Mouse (Mus musculus) bone marrow macrophage, adult 2 months (primary cell): ENCODE data around the gene Pfkm.

ENCODE experiments used
- CTCF ChIP-seq: IDR thresholded peaks from 2 replicates; pipeline ENCODE4 v1.5.1; 2012; ENCODE audit warnings: low read depth, mild to moderate bottlenecking, low read length, moderate library complexity
- POLR2A ChIP-seq: IDR thresholded peaks from 2 replicates; pipeline ENCODE4 v1.6.1; 2012; ENCODE audit warnings: mild to moderate bottlenecking, low read depth, low read length, borderline replicate concordance

- TF ChIP-seq POLR2A, result no peak
- no peak for TF ChIP-seq CTCF
Measured at GRCm38 (mm10) chr15:98051685-98052084, 40.7 kb upstream of the Pfkm start.
